Mouse (Mus musculus) c-Kit-negative CD71-positive TER-119-positive erythroid progenitor cells, embryonic 14.5 days (primary cell): Measurements from ENCODE around the gene Cry2.

Experiments used
- DNase-seq: peaks from one replicate; pipeline ENCODE4 v3.0.0-alpha.2; 2013; ENCODE audit warnings: low read depth, low spot score

Gene Cry2

DNA sequence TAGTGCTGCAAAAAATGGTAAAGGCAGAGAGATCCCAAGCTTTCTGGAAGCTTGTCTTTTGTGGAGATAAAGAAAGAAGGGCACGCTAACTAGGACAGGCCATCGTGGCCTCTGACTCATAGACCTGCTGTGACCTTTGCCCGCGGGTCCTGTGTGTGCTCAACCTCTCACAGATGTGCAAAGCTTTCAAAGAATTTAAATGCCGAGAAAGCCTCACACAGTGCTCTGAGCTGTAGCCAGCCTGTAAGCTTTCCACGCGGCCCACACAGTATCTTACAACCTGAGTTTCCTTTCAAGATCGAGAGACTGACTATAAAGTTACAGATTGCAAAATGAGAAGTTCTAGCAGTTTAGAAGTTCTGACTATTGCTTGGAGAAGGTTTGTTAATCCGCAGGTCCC lies 12.0 kb upstream of the Cry2 start:
- no peak for DNase-seq

GRCm38 (mm10) chr2:92444376-92444775 lies 10.5 kb upstream of the Cry2 start:
- DNase-seq, result no peak

- no peak for DNase-seq
Measured at GRCm38 (mm10) chr2:92443313-92443712, 9.5 kb upstream of the Cry2 start.

DNA sequence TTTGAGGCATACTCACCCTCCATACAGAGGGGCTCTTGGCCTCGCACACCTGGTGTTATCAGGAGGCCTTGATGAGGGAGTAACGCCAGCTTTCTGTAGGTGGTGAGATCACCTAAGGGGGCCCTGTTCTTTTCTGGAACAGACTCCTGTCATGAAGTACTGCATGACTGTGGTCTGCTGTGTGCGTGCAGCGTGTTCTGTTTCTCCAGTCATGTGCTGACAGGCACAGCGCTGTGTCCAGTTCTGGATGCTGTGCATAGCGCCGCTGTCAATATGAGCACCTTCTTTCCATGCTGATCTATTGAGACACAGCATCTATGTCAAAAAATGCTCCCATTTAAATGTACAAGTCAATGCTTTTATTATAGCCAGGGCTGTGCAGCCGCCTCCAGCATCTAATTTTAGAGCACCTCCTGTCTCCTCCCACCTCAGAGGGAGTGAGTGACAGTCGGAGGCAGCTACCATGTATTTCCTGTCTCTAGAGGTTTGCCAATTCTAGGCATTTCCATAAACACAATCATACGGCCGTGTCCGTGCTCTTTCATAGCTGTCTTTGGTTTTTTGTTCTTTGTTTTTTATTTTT lies 8.7 kb upstream of the Cry2 start:
- DNase-seq, result no peak

GRCm38 (mm10) chr2:92440432-92440831 lies 6.6 kb upstream of the Cry2 start:
- DNase-seq, result no peak

- no peak for DNase-seq
Measured at GRCm38 (mm10) chr2:92438567-92438966, 4.7 kb upstream of the Cry2 start.

DNA sequence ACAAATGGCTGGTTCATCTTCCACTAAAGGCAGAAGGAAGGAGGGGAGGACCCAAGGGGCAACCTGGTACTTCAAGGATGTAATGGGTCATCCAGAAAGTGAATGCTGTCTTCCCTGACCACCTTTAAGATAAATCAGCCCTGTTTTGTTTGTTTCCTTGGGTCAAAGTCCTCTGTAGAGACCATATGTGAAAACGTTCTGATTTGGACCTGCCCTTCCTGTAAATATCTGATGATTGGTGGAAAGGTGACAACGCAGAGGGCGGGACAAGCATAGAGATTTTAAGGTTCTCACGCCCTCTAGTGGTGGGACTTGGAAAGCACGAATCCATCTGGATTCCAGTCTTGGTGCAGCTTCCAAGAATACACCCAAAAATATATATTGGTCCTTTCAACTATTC lies 4.0 kb upstream of the Cry2 start:
- peak; percentile 75 for DNase-seq

DNA sequence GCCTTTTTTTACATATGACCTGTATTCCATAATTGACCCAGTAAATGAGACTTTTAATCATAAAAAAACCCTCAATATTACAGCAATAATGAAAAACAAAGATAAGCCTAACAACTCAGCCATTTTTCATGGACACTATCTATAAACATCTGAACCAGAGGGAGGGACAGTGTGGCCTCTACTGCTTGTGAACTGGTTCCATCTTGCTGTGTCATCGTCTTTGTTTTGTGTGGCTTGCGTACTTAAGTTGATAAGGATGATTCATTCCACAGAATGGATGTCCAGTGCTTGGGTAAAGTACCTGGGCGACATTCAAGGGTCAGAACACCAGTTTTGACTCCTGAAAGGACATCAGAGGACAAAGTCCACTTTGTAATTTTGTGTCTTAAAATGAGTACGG lies 3.5 kb upstream of the Cry2 start:
- no peak for DNase-seq

GRCm38 (mm10) chr2:92435023-92435422 lies 1.2 kb upstream of the Cry2 start:
- DNase-seq, result no peak

DNA sequence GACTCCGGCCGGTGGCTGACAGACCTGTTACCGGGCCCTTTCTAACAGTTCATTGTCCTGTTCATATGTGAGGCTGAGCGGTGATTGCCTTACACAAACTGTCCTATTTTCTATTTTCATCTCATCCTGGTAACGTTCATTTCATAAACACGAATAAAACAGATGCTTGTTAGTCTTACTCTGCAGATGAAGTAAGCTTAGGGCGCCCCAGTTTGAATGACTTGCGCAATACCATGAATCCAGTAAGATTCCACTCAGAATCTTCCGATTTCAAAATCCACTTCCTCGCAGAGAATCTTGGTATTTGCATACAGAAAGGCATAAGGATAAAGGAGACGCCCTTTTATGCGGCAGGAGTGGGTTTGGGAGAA lies 517 bp upstream of the Cry2 start:
- peak; percentile 17 for DNase-seq

GRCm38 (mm10) chr2:92432299-92433295 lies 1.2 kb downstream of the Cry2 start:
- DNase-seq, result no peak

GRCm38 (mm10) chr2:92431611-92432179 lies 2.1 kb downstream of the Cry2 start:
- DNase-seq, result no peak

DNA sequence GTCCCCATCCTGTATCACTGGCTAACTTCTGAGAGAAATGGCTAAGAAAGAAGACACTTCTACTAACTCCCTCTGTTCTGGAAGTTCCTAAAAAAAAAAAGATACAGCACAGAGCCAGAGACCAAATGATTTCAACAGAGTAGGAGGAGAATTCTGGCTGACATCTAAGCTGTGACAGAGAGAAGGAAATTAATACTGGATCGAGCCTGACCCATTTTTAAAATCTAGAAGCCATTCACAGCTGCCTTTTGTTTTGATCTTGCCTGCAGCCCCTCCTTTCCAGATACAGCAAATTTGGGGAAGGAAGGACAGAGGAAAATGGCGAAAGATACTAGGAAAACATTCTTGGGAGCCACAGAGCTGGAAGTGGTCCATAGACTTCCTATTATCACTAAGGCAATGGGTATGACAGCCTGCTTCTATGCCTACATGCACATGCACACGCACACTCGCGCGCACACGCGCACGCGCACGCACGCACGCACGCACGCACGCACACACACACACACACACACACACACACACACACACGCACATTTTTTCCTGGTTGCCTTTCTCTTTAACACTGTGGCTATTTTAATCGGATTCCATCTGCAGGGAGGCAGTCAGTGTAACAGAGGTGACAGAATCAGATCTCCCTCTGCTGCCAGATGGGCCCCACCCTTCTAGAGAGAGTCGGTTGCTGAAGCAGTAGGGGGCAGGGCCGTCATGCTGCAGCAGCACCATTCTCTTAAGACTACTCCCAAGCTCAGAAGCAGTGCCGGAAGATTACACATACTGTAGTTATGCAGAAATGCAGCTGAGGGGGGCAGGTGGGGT lies 2.9 kb downstream of the Cry2 start:
- no peak for DNase-seq

DNA sequence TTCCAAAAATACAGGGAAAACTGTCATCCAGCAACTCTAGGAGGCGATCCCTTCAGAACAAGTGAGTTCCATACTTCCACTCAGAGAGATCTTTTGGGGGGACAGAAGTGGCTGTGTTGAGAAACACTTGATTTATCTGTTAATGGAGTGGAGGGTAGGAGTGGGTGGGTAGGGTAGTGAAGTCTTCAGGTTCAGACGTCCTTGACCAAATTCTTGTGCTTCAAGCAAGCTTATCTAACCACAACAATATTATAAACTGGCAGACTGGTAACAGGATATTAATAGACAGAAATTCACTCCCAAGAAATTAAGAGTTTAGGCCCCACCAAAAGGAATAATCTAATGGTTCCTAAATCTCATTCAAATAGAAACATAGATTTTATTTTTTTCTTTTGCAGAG lies 3.8 kb downstream of the Cry2 start:
- no peak for DNase-seq

DNA sequence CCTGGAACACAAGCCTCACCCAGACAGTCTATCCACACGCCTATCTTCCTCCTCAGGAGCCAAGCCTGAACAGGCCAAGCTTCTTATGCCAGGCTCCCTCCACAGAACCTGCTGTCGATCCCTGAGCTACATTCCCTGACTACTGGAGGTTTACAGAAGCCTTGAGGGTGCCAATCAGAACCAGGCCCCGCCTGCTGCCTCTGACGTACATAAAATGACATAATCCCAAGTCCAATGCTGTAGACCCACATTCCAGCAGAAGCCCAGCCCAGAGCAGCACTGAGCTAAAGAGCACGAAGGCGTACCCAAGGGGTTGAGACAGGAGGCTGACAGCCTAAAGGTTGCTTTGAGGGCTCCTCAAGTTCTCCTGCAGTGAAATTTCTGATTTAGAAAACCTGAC lies 6.0 kb downstream of the Cry2 start:
- no peak for DNase-seq

DNA sequence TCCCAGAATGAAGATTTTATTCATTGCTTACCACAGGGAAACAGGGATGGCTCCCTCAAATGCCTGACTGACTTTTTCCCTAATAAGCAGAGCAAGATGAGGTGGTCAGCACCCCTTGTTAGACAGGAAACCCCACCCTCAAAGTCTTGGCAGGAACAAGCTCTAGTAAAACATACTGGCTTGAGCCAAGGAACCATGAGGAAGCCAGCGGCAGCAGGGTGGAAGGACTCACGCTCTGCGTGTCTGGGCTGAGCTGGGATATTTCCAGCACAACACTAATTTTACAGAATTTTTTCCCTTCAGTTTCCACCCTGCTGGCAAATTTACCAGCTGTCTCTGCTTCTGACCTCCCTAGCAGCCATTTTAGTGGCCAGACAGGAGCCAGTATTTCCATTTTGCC lies 7.4 kb downstream of the Cry2 start:
- DNase-seq, result no peak

DNA sequence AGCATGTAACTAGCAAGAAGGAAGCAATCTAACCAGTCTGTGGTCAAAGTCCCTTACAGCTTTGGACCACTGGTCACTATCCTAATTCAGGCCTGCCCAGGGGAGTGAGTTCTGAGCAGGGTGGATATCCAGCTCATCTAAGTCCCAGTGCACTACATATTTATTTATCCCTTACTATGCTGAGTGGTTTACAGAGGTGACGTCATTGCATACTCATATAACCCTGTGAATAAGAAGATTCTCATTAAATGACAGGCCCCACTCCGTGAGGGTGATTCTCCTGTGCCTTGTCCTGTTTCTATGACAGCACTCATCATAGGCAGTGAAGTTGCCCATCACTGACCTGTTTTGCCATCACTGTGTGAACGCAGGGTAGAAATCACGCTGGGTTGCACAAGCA lies 8.5 kb downstream of the Cry2 start:
- DNase-seq, result no peak

GRCm38 (mm10) chr2:92424462-92425308 lies 9.2 kb downstream of the Cry2 start:
- no peak for DNase-seq

DNA sequence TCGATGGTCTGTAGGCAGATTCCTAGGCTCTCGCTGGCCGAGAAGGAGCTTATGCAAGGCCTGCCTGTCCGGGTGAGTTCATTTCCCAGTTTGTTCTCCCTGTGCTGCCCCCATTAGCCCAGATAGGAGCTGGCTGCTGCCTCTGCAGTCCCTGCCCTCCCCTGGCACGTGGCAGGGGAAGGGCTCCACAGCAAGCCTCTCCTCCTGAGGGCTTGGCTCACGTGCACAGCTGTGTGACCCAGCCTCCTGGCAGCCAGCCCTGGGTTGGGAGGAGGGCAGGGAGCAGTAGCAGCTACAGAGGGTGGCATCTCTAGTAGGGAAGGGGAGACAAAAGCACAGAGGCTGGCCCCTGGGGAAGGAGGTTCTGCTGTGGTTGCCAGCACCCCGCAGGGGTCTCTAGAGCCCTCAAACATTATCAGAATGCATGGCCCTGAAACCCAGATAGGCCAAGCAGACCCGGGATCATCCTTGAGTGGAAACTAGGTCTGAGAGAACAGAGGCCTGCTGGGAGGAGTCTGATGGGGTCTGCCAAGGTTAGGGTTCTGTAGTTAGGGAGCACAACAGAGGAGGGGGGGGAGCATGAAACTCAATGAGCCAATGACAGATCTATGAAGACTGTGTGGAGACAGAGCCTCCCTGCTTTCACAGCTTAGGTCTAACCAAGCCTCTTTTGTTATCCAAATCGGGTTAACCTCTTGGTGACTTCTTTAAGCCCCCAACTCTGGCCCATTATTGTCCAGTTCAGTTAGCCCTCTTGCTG lies 10.0 kb downstream of the Cry2 start:
- DNase-seq, result no peak

DNA sequence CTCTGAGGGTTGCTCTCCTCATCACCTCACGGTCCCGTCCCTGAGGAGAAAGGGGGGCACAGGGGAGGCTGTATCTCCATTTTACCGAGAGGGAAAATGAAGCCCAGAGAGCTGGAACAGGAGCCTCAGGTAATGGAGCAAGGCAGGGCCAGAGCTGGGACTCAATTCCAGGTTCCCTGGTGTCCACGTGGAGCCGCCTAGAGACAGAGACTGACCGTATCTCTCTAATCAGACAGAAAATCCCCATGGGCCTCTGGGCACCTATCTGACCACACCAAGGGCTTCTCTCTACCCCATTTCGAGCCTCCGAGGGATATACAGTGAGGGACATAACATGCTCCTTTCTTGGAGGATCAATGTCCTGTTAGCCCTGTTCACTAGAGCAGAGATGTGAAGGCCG lies 10.7 kb downstream of the Cry2 start:
- no peak for DNase-seq
